Mouse (Mus musculus) kidney, embryonic 16.5 days (tissue): ENCODE measurements around the gene Itgb3bp. TPM values are rescaled to one million over a fixed set of nuclear protein-coding genes. Genes with fewer than 3 reads are reported as not detected.
A peak's percentile ranks its signal among the peaks of the same experiment; 100 is the strongest.

Source experiments
- ATAC-seq: fragments of 200-750 bp; cut with Nextera tagmentation; 2 replicates; pipeline ENCODE4 v1.8.0; 2017; ENCODE audit warnings: moderate TSS enrichment; ENCODE audit not compliant: low FRiP score, low TSS enrichment
- H3K27ac ChIP-seq: fragments of 300-500 bp; sonication (generic); 2 replicates; pipeline ENCODE4 v1.5.1; 2014; ENCODE audit warnings: low read length
- H3K27me3 ChIP-seq: fragments of 300-500 bp; sonication (generic); 2 replicates; pipeline ENCODE4 v1.6.1; 2014; ENCODE audit warnings: low read length, control low read depth, mixed read lengths; ENCODE audit not compliant: insufficient read depth
- H3K36me3 ChIP-seq: fragments of 300-500 bp; sonication (generic); 2 replicates; pipeline ENCODE4 v1.6.1; 2014; ENCODE audit warnings: low read length, control low read depth, mixed read lengths; ENCODE audit not compliant: insufficient read depth
- H3K4me1 ChIP-seq: fragments of 300-500 bp; sonication (generic); 2 replicates; pipeline ENCODE4 v1.6.1; 2014; ENCODE audit warnings: low read length, control low read depth, mixed read lengths; ENCODE audit not compliant: insufficient read depth
- H3K4me2 ChIP-seq: fragments of 300-500 bp; sonication (generic); replicated peaks from 2 replicates; pipeline ENCODE4 v1.6.1; 2014; ENCODE audit warnings: low read depth, low read length
- H3K4me3 ChIP-seq: fragments of 300-500 bp; sonication (generic); 2 replicates; pipeline ENCODE4 v1.5.1; 2014; ENCODE audit warnings: mild to moderate bottlenecking, low read length
- H3K9ac ChIP-seq: fragments of 300-500 bp; sonication (generic); replicated peaks from 2 replicates; pipeline ENCODE4 v1.6.1; 2014; ENCODE audit warnings: low read length
- H3K9me3 ChIP-seq: fragments of 300-500 bp; sonication (generic); 2 replicates; pipeline ENCODE4 v1.6.1; 2016; ENCODE audit warnings: low read length, control low read depth
- WGBS: fragments of 180-500 bp; shearing (Covaris S2); extraction: QIAGEN DNeasy Blood & Tissue Kit; methylation state at CpG from one replicate; pipeline ENCODE4 v1.1.7; 2014; 5-methylcytosine and 5-hydroxymethylcytosine counted together
- polyA plus RNA-seq: library from polyadenylated mRNA; unstranded; fragments of >200 nt; fragmentation: Nextera tagmentation; extraction: Ambion mirVana; gene quantifications from 2 replicates; pipeline ENCODE4 v1.2.1, GENCODE M21; 2015

Itgb3bp gene
- 30.8 and 31.2 TPM in 2 replicates for polyA plus RNA-seq

GRCm38 (mm10) chr4:99929613-99930517, at the start of gene Itgb3bp:
TSS of gene Itgb3bp (minus strand) at chr4:99929813.
- Histone ChIP-seq H3K9me3 (no peaks in the 10 kb centered on the region), H3K36me3 (no peaks in the 10 kb centered on the region), H3K9ac (peak within 1 kb of the TSS; percentile 79), H3K4me3 (peak within 1 kb of the TSS; percentile 76), H3K27me3 (no peaks in the 10 kb centered on the region), H3K4me1 (peaks cover 17% of the 10 kb centered on the region), H3K27ac (peak within 1 kb of the TSS; percentile 95), H3K4me2 (peak within 1 kb of the TSS; percentile 94)
- under 1% methylated on average over 53 of the region's 57 CpGs for WGBS
- peak; percentile 95 for ATAC-seq

- Histone ChIP-seq H3K27me3 (no peaks in the 10 kb centered on the region), H3K9me3 (no peaks in the 10 kb centered on the region), H3K27ac (no peak overlapping the region), H3K4me2 (no peak overlapping the region), H3K36me3 (0 out of 2 replicates have a peak, but pooled peaks cover 5% of the 10 kb centered on the region), H3K9ac (no peak overlapping the region), H3K4me3 (no peak overlapping the region), H3K4me1 (no peaks in the 10 kb centered on the region)
- 89% methylated on average over 5 of the region's 5 CpGs for WGBS
- ATAC-seq, result no peak
These were observed 49.7 kb upstream of the Itgb3bp start for GRCm38 (mm10) chr4:99979326-99979725.

- 67% methylated on average over 5 of the region's 5 CpGs for WGBS
- Histone ChIP-seq H3K27me3 (no peaks in the 10 kb centered on the region), H3K36me3 (0 out of 2 replicates have a peak, but pooled peaks cover 11% of the 10 kb centered on the region), H3K4me1 (no peaks in the 10 kb centered on the region; the same call in 1 of the 2 replicates), H3K9ac (no peak overlapping the region), H3K4me2 (no peak overlapping the region), H3K9me3 (no peaks in the 10 kb centered on the region), H3K4me3 (no peak overlapping the region), H3K27ac (no peak overlapping the region)
- ATAC-seq, result no peak
These were observed 44.8 kb upstream of the Itgb3bp start for GRCm38 (mm10) chr4:99974375-99974774.

GRCm38 (mm10) chr4:99973931-99974330, 44.3 kb upstream of the Itgb3bp start:
- no peak for ATAC-seq
- H3K9me3 ChIP-seq, result no peaks in the 10 kb centered on the region
- WGBS, result 87% methylated on average over 1 of the region's 1 CpGs

GRCm38 (mm10) chr4:99972886-99973285, 43.3 kb upstream of the Itgb3bp start:
- Histone ChIP-seq H3K36me3 (0 out of 2 replicates have a peak, but pooled peaks cover 11% of the 10 kb centered on the region), H3K9ac (no peak overlapping the region), H3K27ac (no peak overlapping the region), H3K4me3 (no peak overlapping the region), H3K27me3 (no peaks in the 10 kb centered on the region), H3K4me2 (no peak overlapping the region), H3K9me3 (no peaks in the 10 kb centered on the region), H3K4me1 (no peaks in the 10 kb centered on the region; the same call in 1 of the 2 replicates)
- no peak for ATAC-seq
- 90% methylated on average over 6 of the region's 6 CpGs for WGBS

More at GRCm38 (mm10) chr4:99973931-99974330, 44.3 kb upstream of the Itgb3bp start:
- Histone ChIP-seq H3K4me1 (no peaks in the 10 kb centered on the region; the same call in 1 of the 2 replicates), H3K4me3 (no peak overlapping the region), H3K9ac (no peak overlapping the region), H3K27ac (no peak overlapping the region), H3K4me2 (no peak overlapping the region), H3K27me3 (no peaks in the 10 kb centered on the region), H3K36me3 (0 out of 2 replicates have a peak, but pooled peaks cover 11% of the 10 kb centered on the region)

- H3K27me3 ChIP-seq, result no peaks in the 10 kb centered on the region
- WGBS, result 57% methylated on average over 4 of the region's 4 CpGs
- peak overlapping the region; percentile 69 for H3K27ac ChIP-seq
- H3K9ac ChIP-seq, result no peak overlapping the region
- no peaks in the 10 kb centered on the region; the same call in 1 of the 2 replicates for H3K4me1 ChIP-seq
- H3K4me3 ChIP-seq, result no peak overlapping the region
- peaks cover 17% of the 10 kb centered on the region; the same call in 1 of the 2 replicates for H3K36me3 ChIP-seq
- H3K4me2 ChIP-seq, result no peak overlapping the region
- H3K9me3 ChIP-seq, result no peaks in the 10 kb centered on the region
- ATAC-seq, result 0 out of 2 replicates have a peak, but pooled peaks have one; percentile 30
These were observed 40.5 kb upstream of the Itgb3bp start for GRCm38 (mm10) chr4:99970097-99970496.

- Histone ChIP-seq H3K36me3 (peaks cover 17% of the 10 kb centered on the region; the same call in 1 of the 2 replicates), H3K27me3 (no peaks in the 10 kb centered on the region), H3K4me2 (0 out of 2 replicates have a peak overlapping the region, but pooled peaks have one; percentile 11), H3K9ac (no peak overlapping the region; the same call in 1 of the 2 replicates), H3K4me1 (no peaks in the 10 kb centered on the region; the same call in 1 of the 2 replicates), H3K27ac (peak overlapping the region; percentile 69), H3K4me3 (no peak overlapping the region), H3K9me3 (no peaks in the 10 kb centered on the region)
- peak; percentile 82; the same call in 1 of the 2 replicates for ATAC-seq
- WGBS, result 36% methylated on average over 5 of the region's 5 CpGs
These were observed 39.7 kb upstream of the Itgb3bp start for GRCm38 (mm10) chr4:99969328-99969727.

- Histone ChIP-seq H3K4me1 (no peaks in the 10 kb centered on the region; the same call in 1 of the 2 replicates), H3K4me3 (no peak overlapping the region), H3K9ac (no peak overlapping the region), H3K4me2 (no peak overlapping the region), H3K27me3 (no peaks in the 10 kb centered on the region), H3K27ac (no peak overlapping the region), H3K9me3 (no peaks in the 10 kb centered on the region), H3K36me3 (peaks cover 13% of the 10 kb centered on the region; the same call in 1 of the 2 replicates)
- WGBS, result 79% methylated on average over 6 of the region's 6 CpGs
- ATAC-seq, result no peak
These were observed 36.9 kb upstream of the Itgb3bp start for GRCm38 (mm10) chr4:99966555-99966954.

- no peak overlapping the region for H3K27ac ChIP-seq
- 73% methylated on average over 3 of the region's 3 CpGs for WGBS
- no peak for ATAC-seq
These were observed 29.7 kb upstream of the Itgb3bp start for GRCm38 (mm10) chr4:99959308-99959707.

More at GRCm38 (mm10) chr4:99959308-99959707, 29.7 kb upstream of the Itgb3bp start:
- Histone ChIP-seq H3K4me2 (no peak overlapping the region), H3K36me3 (peaks cover 3% of the 10 kb centered on the region; the same call in 1 of the 2 replicates), H3K4me3 (no peak overlapping the region), H3K9me3 (no peaks in the 10 kb centered on the region), H3K4me1 (0 out of 2 replicates have a peak, but pooled peaks cover 4% of the 10 kb centered on the region), H3K27me3 (no peaks in the 10 kb centered on the region), H3K9ac (no peak overlapping the region)
